Mouse (Mus musculus) stomach, postnatal 0 days (tissue): ENCODE measurements around the gene Ift172. TPM values are rescaled to one million over a fixed set of nuclear protein-coding genes. Genes with fewer than 3 reads are reported as not detected.

Source experiments
- ATAC-seq: fragments of 200-750 bp; cut with Nextera tagmentation; 2 replicates; pipeline ENCODE4 v1.8.0; 2017; ENCODE audit not compliant: low FRiP score, low TSS enrichment
- DNase-seq: peaks from one replicate; pipeline ENCODE4 v3.0.0-alpha.2; 2016; ENCODE audit warnings: low spot score
- H3K27ac ChIP-seq: fragments of 300-500 bp; sonication (generic); replicated peaks from 2 replicates; pipeline ENCODE4 v1.5.1; 2014; ENCODE audit warnings: mild to moderate bottlenecking, control low read depth
- H3K27me3 ChIP-seq: fragments of 300-500 bp; sonication (generic); 2 replicates; pipeline ENCODE4 v1.6.1; 2014; ENCODE audit warnings: low read length; ENCODE audit not compliant: control insufficient read depth, insufficient read depth
- H3K36me3 ChIP-seq: fragments of 300-500 bp; sonication (generic); 2 replicates; pipeline ENCODE4 v1.6.1; 2014; ENCODE audit warnings: low read length, mixed read lengths; ENCODE audit not compliant: control insufficient read depth, insufficient read depth
- H3K4me1 ChIP-seq: fragments of 300-500 bp; sonication (generic); replicated peaks from 2 replicates; pipeline ENCODE4 v1.6.1; 2014; ENCODE audit warnings: antibody characterized with exemption; ENCODE audit not compliant: control insufficient read depth, insufficient read depth
- H3K4me2 ChIP-seq: fragments of 300-500 bp; sonication (generic); replicated peaks from 2 replicates; pipeline ENCODE4 v1.6.1; 2014; ENCODE audit warnings: low read depth, mild to moderate bottlenecking, control low read depth, moderate library complexity
- H3K4me3 ChIP-seq: fragments of 300-500 bp; sonication (generic); 2 replicates; pipeline ENCODE4 v1.5.1; 2014; ENCODE audit warnings: low read depth, low read length, control low read depth
- H3K9ac ChIP-seq: fragments of 300-500 bp; sonication (generic); 2 replicates; pipeline ENCODE4 v1.6.1; 2014; ENCODE audit warnings: mild to moderate bottlenecking, low read length, control low read depth, mixed read lengths
- H3K9me3 ChIP-seq: fragments of 300-500 bp; sonication (generic); 2 replicates; pipeline ENCODE4 v1.6.1; 2016; ENCODE audit warnings: low read length; ENCODE audit not compliant: control insufficient read depth
- CTCF ChIP-seq: IDR thresholded peaks from 2 replicates; pipeline ENCODE4 v1.5.1; 2016; ENCODE audit warnings: antibody characterized with exemption, low read depth, mild to moderate bottlenecking, moderate library complexity
- EP300 ChIP-seq: optimal IDR thresholded peaks from 2 replicates; pipeline ENCODE3; 2016; ENCODE audit warnings: antibody characterized with exemption
- WGBS: fragments of 180-500 bp; shearing (Covaris S2); extraction: QIAGEN DNeasy Blood & Tissue Kit; methylation state at CpG from one replicate; pipeline ENCODE4 v1.1.7; 2014; 5-methylcytosine and 5-hydroxymethylcytosine counted together
- polyA plus RNA-seq: library from polyadenylated mRNA; unstranded; fragments of >200 nt; fragmentation: Nextera tagmentation; extraction: Ambion mirVana; gene quantifications from 2 replicates; pipeline ENCODE4 v1.2.1, GENCODE M21; 2015

Gene Ift172
- polyA plus RNA-seq, 1 experiment from 2014 or later: 20.3 TPM

DNA sequence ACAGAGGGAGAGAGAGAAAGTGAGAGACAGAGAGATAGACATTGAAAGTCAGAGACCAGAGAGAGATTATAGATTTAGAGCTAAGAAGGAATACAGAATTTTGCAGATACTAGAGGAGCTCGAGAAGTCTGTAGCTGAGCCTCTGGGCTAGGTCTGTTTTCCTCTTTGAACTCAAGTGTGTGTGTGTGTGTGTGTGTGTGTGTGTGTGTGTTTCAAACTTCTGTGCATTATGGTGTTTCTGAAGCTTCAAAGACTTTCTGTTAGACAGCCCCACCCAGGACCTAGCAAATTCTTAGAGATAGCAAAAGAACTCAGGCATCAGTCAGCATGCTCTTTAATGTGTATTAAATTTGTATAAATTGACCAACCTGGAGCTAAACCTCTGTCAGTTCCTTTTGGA, 64.3 kb downstream of the Ift172 start:
- H3K36me3 ChIP-seq: no peaks in the 10 kb centered on the region
- 70% methylated on average over 1 of the region's 1 CpGs for WGBS
- H3K4me2 ChIP-seq: no peak overlapping the region
- no peaks in the 10 kb centered on the region for H3K27me3 ChIP-seq
- H3K27ac ChIP-seq: no peak overlapping the region
- no peak overlapping the region for H3K4me3 ChIP-seq
- no peak overlapping the region for H3K9ac ChIP-seq
- no peak for DNase-seq
- no peaks in the 10 kb centered on the region for H3K9me3 ChIP-seq
- no peak for TF ChIP-seq EP300
- TF ChIP-seq CTCF: no peak
- H3K4me1 ChIP-seq: no peaks in the 10 kb centered on the region
- ATAC-seq: no peak

DNA sequence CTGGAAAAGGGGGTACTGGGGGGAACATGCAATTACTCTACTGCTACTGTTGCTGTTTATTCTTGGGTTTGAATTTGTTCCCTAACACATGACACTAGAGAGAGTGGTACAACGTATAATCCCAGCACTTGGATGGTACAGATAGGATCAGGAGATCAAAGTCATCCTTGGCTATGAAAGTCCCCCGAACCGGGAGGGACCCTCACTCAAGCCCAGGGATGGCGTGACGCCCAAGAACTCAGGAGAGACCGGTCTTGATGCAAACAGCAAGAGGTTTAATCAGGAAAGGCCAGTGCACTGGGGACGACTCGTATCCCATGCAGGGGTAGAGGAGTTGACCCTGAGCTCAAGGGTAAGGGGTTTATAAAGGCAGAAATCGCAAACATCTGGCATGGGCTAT, 68.2 kb downstream of the Ift172 start:
- no peak for TF ChIP-seq CTCF
- TF ChIP-seq EP300: no peak
- H3K27me3 ChIP-seq: no peaks in the 10 kb centered on the region
- no peaks in the 10 kb centered on the region for H3K9me3 ChIP-seq
- no peak for ATAC-seq
- H3K9ac ChIP-seq: no peak overlapping the region
- WGBS: 93% methylated on average over 9 of the region's 9 CpGs
- DNase-seq: no peak
- H3K4me2 ChIP-seq: no peak overlapping the region
- H3K4me3 ChIP-seq: no peak overlapping the region
- no peak overlapping the region for H3K27ac ChIP-seq
- H3K4me1 ChIP-seq: 0 out of 2 replicates have a peak, but pooled peaks cover 2% of the 10 kb centered on the region
- no peaks in the 10 kb centered on the region for H3K36me3 ChIP-seq

DNA sequence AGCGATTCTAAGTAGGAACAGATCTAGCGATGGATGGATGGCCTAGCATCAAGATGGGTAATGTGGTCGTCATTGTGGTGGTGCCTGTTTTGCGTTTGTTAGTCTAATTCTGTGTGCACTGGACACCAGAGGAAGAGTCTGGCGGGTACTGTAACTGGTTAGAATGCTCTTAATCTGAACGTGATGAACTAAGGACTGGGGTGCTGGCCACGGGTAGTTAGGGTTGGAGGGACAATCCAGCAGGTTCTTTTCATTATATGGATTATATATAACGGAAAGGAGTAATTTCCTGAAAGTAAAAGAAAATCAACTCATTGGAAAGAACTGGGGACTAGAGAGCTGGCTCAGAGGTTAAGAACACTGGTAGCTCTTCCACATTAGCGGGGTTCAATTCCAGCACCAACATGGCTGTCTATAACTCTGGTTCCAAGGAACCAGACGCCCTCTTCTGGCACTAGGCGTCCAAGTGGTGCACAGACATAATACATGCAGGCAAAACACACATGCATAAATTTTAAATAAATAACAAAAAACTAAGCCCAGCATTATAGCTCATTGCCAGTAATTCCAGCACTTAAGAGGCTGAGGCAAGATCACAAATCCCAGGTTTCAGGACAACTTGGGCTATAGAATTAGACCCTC, 69.5 kb downstream of the Ift172 start:
- Histone ChIP-seq H3K4me2 (peak overlapping the region; percentile 85), H3K4me1 (0 out of 2 replicates have a peak, but pooled peaks cover 2% of the 10 kb centered on the region), H3K9me3 (no peaks in the 10 kb centered on the region), H3K9ac (peak overlapping the region; percentile 80), H3K36me3 (no peaks in the 10 kb centered on the region), H3K27ac (peak overlapping the region; percentile 94), H3K27me3 (no peaks in the 10 kb centered on the region), H3K4me3 (peak overlapping the region; percentile 92)
- 15% methylated on average over 11 of the region's 11 CpGs for WGBS
- peak; percentile 57 for DNase-seq
- ATAC-seq: no peak
- no peak for TF ChIP-seq EP300
- peak; percentile 71 for TF ChIP-seq CTCF

DNA sequence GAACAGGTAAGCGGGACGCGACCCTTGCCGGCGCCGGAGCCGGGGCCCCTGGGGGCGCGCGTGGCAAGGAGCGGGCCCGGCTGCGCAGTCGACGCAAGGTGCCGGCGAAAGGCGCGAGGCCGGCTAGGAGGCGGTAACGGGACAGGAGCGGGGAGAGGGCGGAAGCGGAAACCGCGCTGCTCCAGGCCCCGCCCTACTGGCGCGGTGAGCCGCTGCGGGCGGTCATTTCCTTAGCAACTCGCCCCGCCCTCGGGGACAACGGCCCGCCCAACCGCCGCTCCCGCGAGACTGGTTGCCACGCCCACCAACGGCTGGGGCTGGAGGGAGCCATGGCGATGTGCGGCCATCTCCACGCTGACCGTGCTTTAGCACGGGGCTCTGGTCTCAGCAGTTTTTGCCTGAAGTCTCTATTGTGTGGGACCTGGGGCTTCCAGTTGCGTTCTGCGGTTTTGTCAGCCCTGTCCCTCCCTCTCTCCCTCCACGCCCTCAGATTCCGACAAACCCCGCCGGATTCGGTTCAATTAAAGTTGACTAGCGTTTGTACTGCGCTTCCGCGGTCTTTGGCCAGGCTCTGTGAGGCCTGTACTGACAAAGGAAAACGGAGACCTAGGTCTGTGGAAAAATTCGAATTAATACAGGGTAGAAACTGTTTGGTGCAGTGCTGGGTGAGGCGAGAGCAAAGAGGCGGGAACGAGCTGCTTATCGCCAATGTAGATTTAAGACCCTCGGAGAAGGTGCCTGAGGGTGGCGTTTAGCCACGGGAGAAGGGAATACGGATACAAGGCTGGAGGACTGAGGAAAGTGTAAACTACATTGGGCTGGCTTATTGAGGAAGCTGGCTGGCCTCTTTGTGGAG, 70.2 kb downstream of the Ift172 start, which contains the start of gene Ppm1g:
TSS of gene Ppm1g (minus strand) at position 240 of the 856 bp plus-strand sequence.
- Histone ChIP-seq H3K9ac (peak within 1 kb of the TSS; percentile 84), H3K36me3 (no peaks in the 10 kb centered on the region), H3K4me3 (peak within 1 kb of the TSS; percentile 92), H3K27ac (peak within 1 kb of the TSS; percentile 94), H3K4me1 (0 out of 2 replicates have a peak, but pooled peaks cover 2% of the 10 kb centered on the region), H3K4me2 (peak within 1 kb of the TSS; percentile 93), H3K9me3 (no peaks in the 10 kb centered on the region), H3K27me3 (no peaks in the 10 kb centered on the region)
- peak; percentile 72 for TF ChIP-seq EP300
- TF ChIP-seq CTCF: no peak
- ATAC-seq (peak; percentile 98), DNase-seq (peak; percentile 98)
- under 1% methylated on average over 70 of the region's 70 CpGs for WGBS

DNA sequence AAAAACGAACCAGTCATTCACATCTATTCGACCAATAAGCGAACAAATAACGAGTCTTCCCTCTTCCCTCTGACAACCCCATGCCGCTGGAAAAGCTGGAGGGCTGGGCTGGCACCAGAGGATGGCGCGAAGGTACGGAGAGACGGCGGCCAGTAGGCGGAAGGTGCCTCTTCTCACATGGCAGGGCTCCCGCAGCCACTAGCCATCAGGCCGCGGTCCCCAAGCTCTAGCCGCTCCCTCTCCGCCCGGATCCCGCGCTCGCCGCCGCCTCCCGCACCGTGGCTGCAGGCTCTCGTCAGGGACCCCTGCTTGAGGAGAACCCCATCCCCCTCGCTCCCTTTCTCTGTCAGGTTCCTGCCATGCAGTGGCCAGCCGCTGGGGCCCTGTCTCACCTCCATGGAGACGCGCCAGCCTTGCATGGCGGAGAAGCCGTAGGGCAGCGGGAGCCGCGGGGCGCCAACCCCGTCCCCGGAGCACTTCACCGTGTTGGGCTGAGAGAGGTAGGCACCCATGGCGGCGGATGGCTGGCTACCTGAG, 70.9 kb downstream of the Ift172 start:
- WGBS: under 1% methylated on average over 40 of the region's 40 CpGs
- TF ChIP-seq EP300 (no peak), CTCF (no peak)
- no peak for DNase-seq
- H3K4me1 ChIP-seq: 0 out of 2 replicates have a peak, but pooled peaks cover 2% of the 10 kb centered on the region
- H3K9ac ChIP-seq: peak overlapping the region; percentile 84
- peak overlapping the region; percentile 93 for H3K27ac ChIP-seq
- H3K4me3 ChIP-seq: peak overlapping the region; percentile 92
- H3K36me3 ChIP-seq: no peaks in the 10 kb centered on the region
- peak; percentile 62 for ATAC-seq
- H3K27me3 ChIP-seq: no peaks in the 10 kb centered on the region
- H3K9me3 ChIP-seq: no peaks in the 10 kb centered on the region
- H3K4me2 ChIP-seq: peak overlapping the region; percentile 93
